Mouse (Mus musculus) lung, adult 18-20 months (tissue): ENCODE results near the gene Osbpl2.

Source experiments
- DNase-seq, 2 experiments: peaks; one replicate each; pipeline ENCODE4 v3.0.0; 2022; ENCODE audit warnings: mixed read lengths in 2 of 2

Gene Osbpl2

GRCm38 (mm10) chr2:180204501-180204900 lies 85.4 kb downstream of the Osbpl2 start:
- DNase-seq = no peak

- DNase-seq = no peak
Observed at GRCm38 (mm10) chr2:180205083-180205955, 86.2 kb downstream of the Osbpl2 start.

- no peak for DNase-seq
Observed at GRCm38 (mm10) chr2:180205956-180206280, 86.8 kb downstream of the Osbpl2 start.

GRCm38 (mm10) chr2:180207840-180208239 lies 88.7 kb downstream of the Osbpl2 start:
- peak in 1 of 2 experiments; percentile 72 for DNase-seq

- DNase-seq = no peak
Observed at GRCm38 (mm10) chr2:180208976-180209375, 89.9 kb downstream of the Osbpl2 start.

- DNase-seq = no peak
Observed at GRCm38 (mm10) chr2:180212255-180212654, 93.1 kb downstream of the Osbpl2 start.
